Mouse (Mus musculus): ENCODE data around the gene Ttc34. TPM values are rescaled to one million over a fixed set of nuclear protein-coding genes. Genes with fewer than 3 reads are reported as not detected.

Ttc34 gene
- total and polyA plus RNA-seq, 3 experiments, result 0.09 to 0.31 (median 0.10) TPM

GRCm38 (mm10) chr4:154802210-154802609 lies 35.0 kb upstream of the Ttc34 start:
- no peak overlapping the region for H3K27ac ChIP-seq
- no peaks in the 10 kb centered on the region for H3K4me1 ChIP-seq (ENCODE audit: control insufficient read depth, insufficient read depth, low read length)
- no peak overlapping the region for H3K9ac ChIP-seq (ENCODE audit: low read depth, low read length)
- intact Hi-C loops (cut with DNase I), result no loop called here
- H3K79me2 ChIP-seq (replicated peaks; ENCODE audit: control insufficient read depth, insufficient read depth, low read length), result no peaks in the 10 kb centered on the region
- H3K4me3 ChIP-seq, result no peak overlapping the region
- no peak for DNase-seq
- H3K36me3 ChIP-seq (ENCODE audit: control insufficient read depth, insufficient read depth, low read length), result no peaks in the 10 kb centered on the region
- 18% methylated on average over 26 of the region's 26 CpGs for WGBS
- TF ChIP-seq POLR2A (IDR thresholded peaks at IDR 0.05; ENCODE audit: insufficient read depth, low read depth, low read length) (no peak), CTCF (IDR thresholded peaks at IDR 0.05) (no peak), EP300 (IDR thresholded peaks at IDR 0.05; ENCODE audit: insufficient read depth, low read depth, low read length) (no peak)
- no peaks in the 10 kb centered on the region for H3K27me3 ChIP-seq (ENCODE audit: control insufficient read depth, insufficient read depth, low read length)

- Histone ChIP-seq H3K79me2 (replicated peaks; ENCODE audit: control insufficient read depth, insufficient read depth, low read length) (no peaks in the 10 kb centered on the region), H3K27ac (peak overlapping the region; percentile 82), H3K4me3 (no peak overlapping the region), H3K27me3 (ENCODE audit: control insufficient read depth, insufficient read depth, low read length) (no peaks in the 10 kb centered on the region), H3K4me1 (ENCODE audit: control insufficient read depth, insufficient read depth, low read length) (peaks cover 5% of the 10 kb centered on the region), H3K36me3 (ENCODE audit: control insufficient read depth, insufficient read depth, low read length) (no peaks in the 10 kb centered on the region), H3K9ac (ENCODE audit: low read depth, low read length) (no peak overlapping the region)
- 29% methylated on average over 6 of the region's 6 CpGs for WGBS
- TF ChIP-seq EP300 (IDR thresholded peaks at IDR 0.05; ENCODE audit: insufficient read depth, low read depth, low read length), result 0 out of 2 replicates have a peak, but pooled peaks have one; percentile 37
- no peak for TF ChIP-seq POLR2A (IDR thresholded peaks at IDR 0.05; ENCODE audit: insufficient read depth, low read depth, low read length)
- TF ChIP-seq CTCF (IDR thresholded peaks at IDR 0.05), result peak; percentile 93
- DNase-seq, result peak; percentile 65 to 68
- intact Hi-C loops (cut with DNase I), result loop anchor here (2.0 to 10.0 kb wide), 3 partner anchors 77 to 661 kb away; partner anchors contain the start of gene Tprgl
Measured at GRCm38 (mm10) chr4:154825662-154826061, 11.6 kb upstream of the Ttc34 start.

- Histone ChIP-seq H3K4me1 (ENCODE audit: control insufficient read depth, insufficient read depth, low read length) (peaks cover 5% of the 10 kb centered on the region), H3K36me3 (ENCODE audit: control insufficient read depth, insufficient read depth, low read length) (no peaks in the 10 kb centered on the region), H3K9ac (ENCODE audit: low read depth, low read length) (no peak overlapping the region), H3K79me2 (replicated peaks; ENCODE audit: control insufficient read depth, insufficient read depth, low read length) (no peaks in the 10 kb centered on the region), H3K4me3 (no peak overlapping the region), H3K27me3 (ENCODE audit: control insufficient read depth, insufficient read depth, low read length) (no peaks in the 10 kb centered on the region), H3K27ac (peak overlapping the region; percentile 82)
- intact Hi-C loops (cut with DNase I), result loop anchor here (10.0 kb wide), 1 partner anchor 661 kb away; the partner anchor contains the start of gene Tprgl
- no peak for DNase-seq
- no peak for TF ChIP-seq POLR2A (IDR thresholded peaks at IDR 0.05; ENCODE audit: insufficient read depth, low read depth, low read length)
- no peak for TF ChIP-seq EP300 (IDR thresholded peaks at IDR 0.05; ENCODE audit: insufficient read depth, low read depth, low read length)
- TF ChIP-seq CTCF (IDR thresholded peaks at IDR 0.05), result no peak
- 47% methylated on average over 7 of the region's 7 CpGs for WGBS
Measured at GRCm38 (mm10) chr4:154826224-154826623, 11.0 kb upstream of the Ttc34 start.

- H3K79me2 ChIP-seq (replicated peaks; ENCODE audit: control insufficient read depth, insufficient read depth, low read length), result no peaks in the 10 kb centered on the region
- H3K4me1 ChIP-seq (ENCODE audit: control insufficient read depth, insufficient read depth, low read length), result peaks cover 5% of the 10 kb centered on the region
- no peaks in the 10 kb centered on the region for H3K27me3 ChIP-seq (ENCODE audit: control insufficient read depth, insufficient read depth, low read length)
- intact Hi-C loops (cut with DNase I), result loop anchor here (10.0 kb wide), 1 partner anchor 662 kb away; the partner anchor contains the start of gene Tprgl
- H3K27ac ChIP-seq, result peak overlapping the region; percentile 82
- TF ChIP-seq EP300 (IDR thresholded peaks at IDR 0.05; ENCODE audit: insufficient read depth, low read depth, low read length) (peak; percentile 80; the same call in 1 of the 2 replicates), POLR2A (IDR thresholded peaks at IDR 0.05; ENCODE audit: insufficient read depth, low read depth, low read length) (no peak)
- WGBS, result 57% methylated on average over 7 of the region's 7 CpGs
- no peaks in the 10 kb centered on the region for H3K36me3 ChIP-seq (ENCODE audit: control insufficient read depth, insufficient read depth, low read length)
- H3K9ac ChIP-seq (ENCODE audit: low read depth, low read length), result no peak overlapping the region
- H3K4me3 ChIP-seq, result no peak overlapping the region
- peak; percentile 45 to 72 for DNase-seq
Measured at GRCm38 (mm10) chr4:154827181-154827580, 10.1 kb upstream of the Ttc34 start.

GRCm38 (mm10) chr4:154827861-154828610 lies 9.2 kb upstream of the Ttc34 start:
- peak overlapping the region; percentile 82 for H3K27ac ChIP-seq
- no peaks in the 10 kb centered on the region for H3K79me2 ChIP-seq (replicated peaks; ENCODE audit: control insufficient read depth, insufficient read depth, low read length)
- no peak for TF ChIP-seq POLR2A (IDR thresholded peaks at IDR 0.05; ENCODE audit: insufficient read depth, low read depth, low read length)
- 0 out of 2 replicates have a peak, but pooled peaks have one; percentile 44 for TF ChIP-seq EP300 (IDR thresholded peaks at IDR 0.05; ENCODE audit: insufficient read depth, low read depth, low read length)
- no peak for TF ChIP-seq CTCF (IDR thresholded peaks at IDR 0.05)
- H3K36me3 ChIP-seq (ENCODE audit: control insufficient read depth, insufficient read depth, low read length), result no peaks in the 10 kb centered on the region
- H3K27me3 ChIP-seq (ENCODE audit: control insufficient read depth, insufficient read depth, low read length), result no peaks in the 10 kb centered on the region
- 45% methylated on average over 10 of the region's 10 CpGs for WGBS
- intact Hi-C loops (cut with DNase I), result loop anchor here (10.0 kb wide), 1 partner anchor 663 kb away; the partner anchor contains the start of gene Tprgl
- 0 out of 2 replicates have a peak overlapping the region, but pooled peaks have one; percentile 16 for H3K9ac ChIP-seq (ENCODE audit: low read depth, low read length)
- H3K4me1 ChIP-seq (ENCODE audit: control insufficient read depth, insufficient read depth, low read length), result peaks cover 5% of the 10 kb centered on the region
- H3K4me3 ChIP-seq, result no peak overlapping the region
- peak; percentile 26 to 32 for DNase-seq
